Mouse (Mus musculus) liver, postnatal 0 days (tissue): ENCODE results near the gene Olfr1208. TPM values are rescaled to one million over a fixed set of nuclear protein-coding genes. Genes with fewer than 3 reads are reported as not detected.

Experiments used
- ATAC-seq: fragments of 200-750 bp; cut with Nextera tagmentation; 2 replicates; pipeline ENCODE4 v1.8.0; 2017; ENCODE audit warnings: mild to moderate bottlenecking, moderate library complexity
- DNase-seq: peaks from one replicate; pipeline ENCODE4 v3.0.0-alpha.2; 2016
- H3K27ac ChIP-seq: fragments of 300-500 bp; sonication (generic); 2 replicates; pipeline ENCODE4 v1.5.1; 2014; ENCODE audit warnings: antibody characterized with exemption, moderate library complexity, mild to moderate bottlenecking, low read depth
- H3K27me3 ChIP-seq: fragments of 300-500 bp; sonication (generic); 2 replicates; pipeline ENCODE4 v1.6.1; 2014; ENCODE audit warnings: low read length, control low read depth, mixed read lengths; ENCODE audit not compliant: insufficient read depth
- H3K36me3 ChIP-seq: fragments of 300-500 bp; sonication (generic); replicated peaks from 2 replicates; pipeline ENCODE4 v1.6.1; 2014; ENCODE audit warnings: mild to moderate bottlenecking, control low read depth, low read length, moderate library complexity, mixed read lengths; ENCODE audit not compliant: insufficient read depth
- H3K4me1 ChIP-seq: fragments of 300-500 bp; sonication (generic); 2 replicates; pipeline ENCODE4 v1.6.1; 2014; ENCODE audit warnings: antibody characterized with exemption, mild to moderate bottlenecking, control low read depth; ENCODE audit not compliant: insufficient read depth
- H3K4me2 ChIP-seq: fragments of 300-500 bp; sonication (generic); 2 replicates; pipeline ENCODE4 v1.6.1; 2014; ENCODE audit warnings: low read depth, mild to moderate bottlenecking, low read length, moderate library complexity, mixed read lengths
- H3K4me3 ChIP-seq: fragments of 300-500 bp; sonication (generic); 2 replicates; pipeline ENCODE4 v1.5.1; 2014; ENCODE audit warnings: low read depth, low read length
- H3K9ac ChIP-seq: fragments of 300-500 bp; sonication (generic); replicated peaks from 2 replicates; pipeline ENCODE4 v1.6.1; 2014; ENCODE audit warnings: mild to moderate bottlenecking, moderate library complexity
- H3K9me3 ChIP-seq: fragments of 300-500 bp; sonication (generic); 2 replicates; pipeline ENCODE4 v1.6.1; 2016; ENCODE audit warnings: mild to moderate bottlenecking, control low read depth, low read length, mixed read lengths
- CTCF ChIP-seq: sonication (generic); IDR thresholded peaks from 2 replicates; pipeline ENCODE4 v1.5.1; 2016; ENCODE audit warnings: antibody characterized with exemption, low read depth
- EP300 ChIP-seq: IDR thresholded peaks from 2 replicates; pipeline ENCODE4 v1.6.1; 2016; ENCODE audit warnings: antibody characterized with exemption, low read depth, mild to moderate bottlenecking
- WGBS: fragments of 180-500 bp; shearing (Covaris S2); extraction: QIAGEN DNeasy Blood & Tissue Kit; methylation state at CpG from one replicate; pipeline ENCODE4 v1.1.7; 2014; ENCODE audit not compliant: insufficient replicate concordance; 5-methylcytosine and 5-hydroxymethylcytosine counted together
- polyA plus RNA-seq: library from polyadenylated mRNA; unstranded; fragments of >200 nt; fragmentation: Nextera tagmentation; extraction: Ambion mirVana; gene quantifications from 2 replicates; pipeline ENCODE4 v1.2.1, GENCODE M21; 2015

Olfr1208 gene
- polyA plus RNA-seq: not detected in 2 replicates

GRCm38 (mm10) chr2:88902211-88902610, at the start of gene Olfr1208:
TSS of gene Olfr1208 (minus strand) at chr2:88902311.
- H3K4me1 ChIP-seq: no peaks in the 10 kb centered on the region
- ATAC-seq (no peak), DNase-seq (no peak)
- H3K9me3 ChIP-seq: no peaks in the 10 kb centered on the region
- H3K9ac ChIP-seq: no peak within 1 kb of the TSS
- no peak within 1 kb of the TSS for H3K4me3 ChIP-seq
- H3K27me3 ChIP-seq: no peaks in the 10 kb centered on the region
- TF ChIP-seq EP300 (no peak), CTCF (no peak)
- H3K36me3 ChIP-seq: no peaks in the 10 kb centered on the region
- H3K4me2 ChIP-seq: no peak within 1 kb of the TSS
- H3K27ac ChIP-seq: no peak within 1 kb of the TSS

- H3K9me3 ChIP-seq: no peaks in the 10 kb centered on the region
- H3K4me3 ChIP-seq: no peak within 1 kb of the TSS
- WGBS: 86% methylated on average over 1 of the region's 1 CpGs
- no peak for DNase-seq
- no peaks in the 10 kb centered on the region for H3K4me1 ChIP-seq
- H3K27ac ChIP-seq: no peak within 1 kb of the TSS
- no peaks in the 10 kb centered on the region for H3K36me3 ChIP-seq
- H3K9ac ChIP-seq: no peak within 1 kb of the TSS
- ATAC-seq: no peak
- no peak within 1 kb of the TSS for H3K4me2 ChIP-seq
- TF ChIP-seq EP300 (no peak), CTCF (no peak)
- no peaks in the 10 kb centered on the region for H3K27me3 ChIP-seq
Observed at GRCm38 (mm10) chr2:88938011-88938410, 35.9 kb upstream of the Olfr1208 start, which contains the start of gene Olfr1211. TSS of gene Olfr1211 (minus strand) at chr2:88938111.

- no peak within 1 kb of the TSS for H3K27ac ChIP-seq
- no peak within 1 kb of the TSS for H3K4me3 ChIP-seq
- no peak for DNase-seq
- ATAC-seq: no peak
- no peak within 1 kb of the TSS for H3K4me2 ChIP-seq
- WGBS: 74% methylated on average over 3 of the region's 3 CpGs
- no peak within 1 kb of the TSS for H3K9ac ChIP-seq
- no peaks in the 10 kb centered on the region for H3K9me3 ChIP-seq
- no peaks in the 10 kb centered on the region for H3K27me3 ChIP-seq
- TF ChIP-seq EP300 (no peak), CTCF (no peak)
- no peaks in the 10 kb centered on the region for H3K4me1 ChIP-seq
- no peaks in the 10 kb centered on the region for H3K36me3 ChIP-seq
Observed at GRCm38 (mm10) chr2:88915057-88915456, 12.9 kb upstream of the Olfr1208 start, which contains the start of gene Olfr1209. TSS of gene Olfr1209 (minus strand) at chr2:88915157.

- no peak for ATAC-seq
Observed at GRCm38 (mm10) chr2:88862931-88863330, 39.2 kb downstream of the Olfr1208 start, which contains the start of gene Olfr1206. TSS of gene Olfr1206 (plus strand) at chr2:88863231.

GRCm38 (mm10) chr2:88848992-88849391, 53.1 kb downstream of the Olfr1208 start, which contains the start of gene Olfr1204:
TSS of gene Olfr1204 (plus strand) at chr2:88849292.
- Histone ChIP-seq H3K27me3 (no peaks in the 10 kb centered on the region), H3K4me1 (no peaks in the 10 kb centered on the region), H3K36me3 (no peaks in the 10 kb centered on the region), H3K9ac (no peak within 1 kb of the TSS), H3K4me3 (no peak within 1 kb of the TSS), H3K9me3 (no peaks in the 10 kb centered on the region), H3K4me2 (no peak within 1 kb of the TSS), H3K27ac (no peak within 1 kb of the TSS)
- no peak for DNase-seq
- ATAC-seq: no peak
- WGBS: 80% methylated on average over 1 of the region's 1 CpGs
- TF ChIP-seq CTCF (no peak), EP300 (no peak)

More at GRCm38 (mm10) chr2:88862931-88863330, 39.2 kb downstream of the Olfr1208 start, which contains the start of gene Olfr1206:
- H3K36me3 ChIP-seq: no peaks in the 10 kb centered on the region
- no peaks in the 10 kb centered on the region for H3K4me1 ChIP-seq
- H3K4me2 ChIP-seq: no peak within 1 kb of the TSS
- no peak within 1 kb of the TSS for H3K9ac ChIP-seq
- no peak within 1 kb of the TSS for H3K27ac ChIP-seq
- H3K27me3 ChIP-seq: no peaks in the 10 kb centered on the region
- TF ChIP-seq CTCF (no peak), EP300 (no peak)
- 72% methylated on average over 2 of the region's 2 CpGs for WGBS
- DNase-seq: no peak
- H3K4me3 ChIP-seq: no peak within 1 kb of the TSS
- H3K9me3 ChIP-seq: 0 out of 2 replicates have a peak, but pooled peaks cover 2% of the 10 kb centered on the region

Other genes starting within 250 kb of the Olfr1208 start
- not detected in 2 replicates for gene Olfr1193, start 226.7 kb downstream of the Olfr1208 start, polyA plus RNA-seq
- not detected in 2 replicates for gene Olfr1195, start 213.1 kb downstream of the Olfr1208 start, polyA plus RNA-seq
- gene Olfr1196, start 197.7 kb downstream of the Olfr1208 start, polyA plus RNA-seq: not detected in 2 replicates
- gene Olfr1197, start 169.9 kb downstream of the Olfr1208 start, polyA plus RNA-seq: not detected in 2 replicates
- gene Olfr1198, start 150.9 kb downstream of the Olfr1208 start, polyA plus RNA-seq: not detected in 2 replicates
- not detected in 2 replicates for gene Olfr1199, start 141.8 kb downstream of the Olfr1208 start, polyA plus RNA-seq
- gene Olfr1200, start 131.8 kb downstream of the Olfr1208 start, polyA plus RNA-seq: not detected in 2 replicates
- not detected in 2 replicates for gene Olfr1201, start 109.3 kb downstream of the Olfr1208 start, polyA plus RNA-seq
- gene Olfr1202, start 87.8 kb downstream of the Olfr1208 start, polyA plus RNA-seq: not detected in 2 replicates
- gene Olfr1205, start 72.6 kb downstream of the Olfr1208 start, polyA plus RNA-seq: not detected in 2 replicates
- gene Olfr1204, start 53.0 kb downstream of the Olfr1208 start, polyA plus RNA-seq: not detected in 2 replicates
- gene Olfr1206, start 39.1 kb downstream of the Olfr1208 start, polyA plus RNA-seq: not detected in 2 replicates
- not detected in 2 replicates for gene Olfr1209, start 12.8 kb upstream of the Olfr1208 start, polyA plus RNA-seq
- not detected in 2 replicates for gene Olfr1211, start 35.8 kb upstream of the Olfr1208 start, polyA plus RNA-seq
- gene Olfr1212, start 51.7 kb upstream of the Olfr1208 start, polyA plus RNA-seq: not detected in 2 replicates
- not detected in 2 replicates for gene Gm13762, start 78.0 kb upstream of the Olfr1208 start, polyA plus RNA-seq
- not detected in 2 replicates for gene Olfr1214, start 90.3 kb upstream of the Olfr1208 start, polyA plus RNA-seq
- gene Olfr1215, start 104.7 kb upstream of the Olfr1208 start, polyA plus RNA-seq: not detected in 2 replicates
- gene Olfr1216, start 116.0 kb upstream of the Olfr1208 start, polyA plus RNA-seq: not detected in 2 replicates
- gene Olfr1217, start 129.8 kb upstream of the Olfr1208 start, polyA plus RNA-seq: not detected in 2 replicates
- not detected in 2 replicates for gene Olfr1218, start 158.9 kb upstream of the Olfr1208 start, polyA plus RNA-seq
- not detected in 2 replicates for gene Olfr1219, start 181.2 kb upstream of the Olfr1208 start, polyA plus RNA-seq
- gene Olfr1220, start 204.5 kb upstream of the Olfr1208 start, polyA plus RNA-seq: not detected in 2 replicates
- not detected in 2 replicates for gene Olfr1221, start 215.0 kb upstream of the Olfr1208 start, polyA plus RNA-seq
- gene Olfr1222, start 230.7 kb upstream of the Olfr1208 start, polyA plus RNA-seq: not detected in 2 replicates
- gene Olfr1223, start 249.2 kb upstream of the Olfr1208 start, polyA plus RNA-seq: not detected in 2 replicates